Mouse (Mus musculus): ENCODE results near the gene Atp7a. TPM values are rescaled to one million over a fixed set of nuclear protein-coding genes. Genes with fewer than 3 reads are reported as not detected.
A peak's percentile ranks its signal among the peaks of the same experiment; 100 is the strongest.

Atp7a gene
- total and polyA plus RNA-seq, 2 experiments = 0.94 to 5.7 TPM

DNA sequence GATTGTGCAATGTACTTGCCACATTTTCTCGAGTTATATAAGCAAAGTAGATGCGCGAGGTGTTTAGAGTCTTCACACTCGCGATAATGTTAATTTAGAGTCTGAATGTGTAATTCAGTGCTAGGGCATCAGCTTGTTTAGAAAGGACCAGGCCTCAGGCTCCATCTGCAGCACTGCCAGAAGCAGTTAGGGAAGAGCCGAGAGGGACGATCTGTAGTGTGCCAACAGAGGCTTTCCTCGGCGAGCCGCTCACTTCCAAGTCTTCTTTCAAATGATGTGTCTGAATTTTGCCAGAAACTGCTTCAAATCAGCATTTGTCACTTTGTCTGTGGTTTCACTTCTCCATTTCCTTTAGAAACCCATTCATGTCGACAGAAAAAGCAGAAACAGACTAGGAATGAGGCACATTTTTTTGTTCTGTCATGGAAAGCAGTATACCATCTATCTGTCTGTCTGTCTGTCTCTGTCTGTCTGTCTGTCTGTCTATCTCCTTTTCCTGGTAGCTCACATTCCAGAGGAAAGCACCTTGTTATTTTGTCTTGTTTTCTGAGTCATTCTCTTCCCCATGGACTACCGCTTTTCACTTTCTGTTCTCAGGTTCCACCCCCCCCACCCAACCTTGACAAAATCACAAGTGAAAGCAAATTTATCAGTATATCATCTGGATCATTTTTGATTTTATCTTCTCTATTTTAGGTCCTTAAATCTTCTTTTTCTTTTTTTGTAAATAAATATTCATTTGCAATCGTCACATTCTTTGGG, 112.4 kb downstream of the Atp7a start:
- no peak overlapping the region for H3K27ac ChIP-seq (replicated peaks; ENCODE audit: insufficient read depth, low read depth, low read length)
- 77% methylated on average over 13 of the region's 13 CpGs for WGBS

DNA sequence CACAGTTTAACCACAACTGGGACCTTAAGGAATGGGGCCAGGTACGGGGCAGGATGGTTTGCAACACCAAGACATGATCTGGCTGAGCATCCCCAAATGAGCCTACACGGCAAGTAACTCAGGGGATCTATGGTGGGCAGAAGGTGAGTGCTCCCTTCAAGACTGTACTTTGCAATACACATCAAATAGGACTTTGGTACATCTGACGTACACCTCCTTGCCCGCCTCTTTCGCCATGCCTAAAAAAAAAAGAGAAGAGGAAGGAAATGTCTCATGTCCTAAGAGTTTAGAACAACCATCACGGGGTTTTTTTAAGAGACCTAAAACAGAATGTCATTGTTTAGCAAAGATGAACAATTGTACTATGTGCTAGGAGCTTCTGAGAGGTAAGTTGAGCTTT, 115.9 kb downstream of the Atp7a start, which contains the start of gene Tlr13:
Gene Tlr13 (plus strand): TSS at position 269 of the 400 bp plus-strand sequence.
- Histone ChIP-seq H3K36me3 (ENCODE audit: control insufficient read depth, insufficient read depth, low read length) (no peaks in the 10 kb centered on the region), H3K4me1 (ENCODE audit: control insufficient read depth, insufficient read depth, low read length) (no peaks in the 10 kb centered on the region), H3K4me3 (ENCODE audit: insufficient read depth, low read depth, low read length) (no peak within 1 kb of the TSS), H3K27me3 (ENCODE audit: control insufficient read depth, insufficient read depth, low read length) (no peaks in the 10 kb centered on the region), H3K9ac (ENCODE audit: low read depth, low read length) (no peak within 1 kb of the TSS), H3K79me2 (ENCODE audit: control insufficient read depth, insufficient read depth, low read length) (no peaks in the 10 kb centered on the region), H3K27ac (replicated peaks; ENCODE audit: insufficient read depth, low read depth, low read length) (no peak within 1 kb of the TSS)
- 88% methylated on average over 6 of the region's 6 CpGs for WGBS
- no peak for TF ChIP-seq CTCF (IDR thresholded peaks at IDR 0.05; ENCODE audit: low read depth, low read length)
- TF ChIP-seq POLR2A (IDR thresholded peaks at IDR 0.05; ENCODE audit: extremely low read depth, insufficient read depth, low read length) = no peak
- peak; percentile 5 for DNase-seq (ENCODE audit: extremely low read depth, low read depth, low spot score)

More for the DNA sequence above, 112.4 kb downstream of the Atp7a start:
- Histone ChIP-seq H3K79me2 (ENCODE audit: control insufficient read depth, insufficient read depth, low read length) (no peaks in the 10 kb centered on the region), H3K9ac (ENCODE audit: low read depth, low read length) (no peak overlapping the region), H3K4me3 (ENCODE audit: insufficient read depth, low read depth, low read length) (no peak overlapping the region), H3K36me3 (ENCODE audit: control insufficient read depth, insufficient read depth, low read length) (no peaks in the 10 kb centered on the region), H3K27me3 (ENCODE audit: control insufficient read depth, insufficient read depth, low read length) (no peaks in the 10 kb centered on the region), H3K4me1 (ENCODE audit: control insufficient read depth, insufficient read depth, low read length) (no peaks in the 10 kb centered on the region)
- peak; percentile 24 for DNase-seq (ENCODE audit: extremely low read depth, low read depth, low spot score)
- TF ChIP-seq POLR2A (IDR thresholded peaks at IDR 0.05; ENCODE audit: extremely low read depth, insufficient read depth, low read length) (no peak), CTCF (IDR thresholded peaks at IDR 0.05; ENCODE audit: low read depth, low read length) (no peak)

GRCm38 (mm10) chrX:106148185-106148584, 121.1 kb downstream of the Atp7a start:
- no peaks in the 10 kb centered on the region for H3K79me2 ChIP-seq (ENCODE audit: control insufficient read depth, insufficient read depth, low read length)
- no peak overlapping the region for H3K27ac ChIP-seq (replicated peaks; ENCODE audit: insufficient read depth, low read depth, low read length)
- no peak overlapping the region for H3K9ac ChIP-seq (ENCODE audit: low read depth, low read length)
- TF ChIP-seq CTCF (IDR thresholded peaks at IDR 0.05; ENCODE audit: low read depth, low read length) (no peak), POLR2A (IDR thresholded peaks at IDR 0.05; ENCODE audit: extremely low read depth, insufficient read depth, low read length) (no peak)
- no peak for DNase-seq (ENCODE audit: extremely low read depth, low read depth, low spot score)
- H3K4me1 ChIP-seq (ENCODE audit: control insufficient read depth, insufficient read depth, low read length) = no peaks in the 10 kb centered on the region
- no peaks in the 10 kb centered on the region for H3K36me3 ChIP-seq (ENCODE audit: control insufficient read depth, insufficient read depth, low read length)
- H3K4me3 ChIP-seq (ENCODE audit: insufficient read depth, low read depth, low read length) = no peak overlapping the region
- no peaks in the 10 kb centered on the region for H3K27me3 ChIP-seq (ENCODE audit: control insufficient read depth, insufficient read depth, low read length)
- WGBS = 85% methylated on average over 1 of the region's 1 CpGs

GRCm38 (mm10) chrX:106149460-106149859, 122.4 kb downstream of the Atp7a start:
- no peaks in the 10 kb centered on the region for H3K27me3 ChIP-seq (ENCODE audit: control insufficient read depth, insufficient read depth, low read length)
- H3K36me3 ChIP-seq (ENCODE audit: control insufficient read depth, insufficient read depth, low read length) = no peaks in the 10 kb centered on the region
- no peak overlapping the region for H3K27ac ChIP-seq (replicated peaks; ENCODE audit: insufficient read depth, low read depth, low read length)
- H3K4me1 ChIP-seq (ENCODE audit: control insufficient read depth, insufficient read depth, low read length) = no peaks in the 10 kb centered on the region
- 72% methylated on average over 3 of the region's 3 CpGs for WGBS
- H3K4me3 ChIP-seq (ENCODE audit: insufficient read depth, low read depth, low read length) = no peak overlapping the region
- no peak for TF ChIP-seq CTCF (IDR thresholded peaks at IDR 0.05; ENCODE audit: low read depth, low read length)
- TF ChIP-seq POLR2A (IDR thresholded peaks at IDR 0.05; ENCODE audit: extremely low read depth, insufficient read depth, low read length) = no peak
- no peak overlapping the region for H3K9ac ChIP-seq (ENCODE audit: low read depth, low read length)
- no peak for DNase-seq (ENCODE audit: extremely low read depth, low read depth, low spot score)
- no peaks in the 10 kb centered on the region for H3K79me2 ChIP-seq (ENCODE audit: control insufficient read depth, insufficient read depth, low read length)

DNA sequence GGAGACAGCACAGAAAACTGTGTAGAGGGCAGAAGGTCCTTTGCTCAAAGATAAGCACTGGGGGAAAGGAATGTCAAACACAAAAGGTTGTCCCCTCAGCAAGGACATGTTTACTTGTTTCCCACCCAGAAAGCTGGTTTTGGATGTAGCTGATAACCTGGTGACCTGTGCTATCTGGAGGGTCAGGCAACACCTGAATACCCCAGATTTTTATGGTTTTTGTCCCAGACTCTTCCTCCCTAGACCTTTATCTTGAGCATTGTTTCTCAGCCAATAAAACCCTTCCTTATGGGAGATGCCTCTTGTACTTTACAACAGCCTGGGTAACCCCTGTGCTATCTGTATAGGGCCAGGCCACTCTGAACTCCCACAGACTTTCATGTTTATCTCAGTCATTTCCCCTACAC, 127.1 kb downstream of the Atp7a start:
- Histone ChIP-seq H3K9ac (ENCODE audit: low read depth, low read length) (no peak overlapping the region), H3K27ac (replicated peaks; ENCODE audit: insufficient read depth, low read depth, low read length) (no peak overlapping the region), H3K4me1 (ENCODE audit: control insufficient read depth, insufficient read depth, low read length) (no peaks in the 10 kb centered on the region), H3K36me3 (ENCODE audit: control insufficient read depth, insufficient read depth, low read length) (no peaks in the 10 kb centered on the region), H3K79me2 (ENCODE audit: control insufficient read depth, insufficient read depth, low read length) (no peaks in the 10 kb centered on the region), H3K27me3 (ENCODE audit: control insufficient read depth, insufficient read depth, low read length) (no peaks in the 10 kb centered on the region), H3K4me3 (ENCODE audit: insufficient read depth, low read depth, low read length) (no peak overlapping the region)
- no peak for DNase-seq (ENCODE audit: extremely low read depth, low read depth, low spot score)
- TF ChIP-seq CTCF (IDR thresholded peaks at IDR 0.05; ENCODE audit: low read depth, low read length) (no peak), POLR2A (IDR thresholded peaks at IDR 0.05; ENCODE audit: extremely low read depth, insufficient read depth, low read length) (no peak)

DNA sequence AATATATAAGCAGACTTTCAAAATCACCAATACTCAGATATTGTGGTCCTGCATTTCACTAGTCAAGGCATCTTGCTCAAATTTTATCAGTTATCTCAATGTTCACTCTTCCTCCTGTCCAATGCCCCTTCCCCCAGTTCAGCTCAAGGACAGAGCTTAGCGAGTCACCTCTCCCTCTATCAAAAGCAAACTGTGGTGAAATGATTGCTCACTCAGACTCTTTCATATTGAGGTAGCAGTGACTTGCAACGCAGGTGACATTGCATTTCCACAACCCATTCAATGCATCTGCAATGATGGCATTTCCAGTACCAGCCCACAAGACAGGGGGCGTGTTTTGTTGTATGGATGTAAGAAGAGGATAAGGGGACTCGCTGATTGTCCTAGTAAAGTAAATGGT, 128.8 kb downstream of the Atp7a start:
- H3K27ac ChIP-seq (replicated peaks; ENCODE audit: insufficient read depth, low read depth, low read length) = no peak overlapping the region
- no peaks in the 10 kb centered on the region for H3K79me2 ChIP-seq (ENCODE audit: control insufficient read depth, insufficient read depth, low read length)
- H3K4me3 ChIP-seq (ENCODE audit: insufficient read depth, low read depth, low read length) = no peak overlapping the region
- DNase-seq (ENCODE audit: extremely low read depth, low read depth, low spot score) = no peak
- H3K36me3 ChIP-seq (ENCODE audit: control insufficient read depth, insufficient read depth, low read length) = no peaks in the 10 kb centered on the region
- TF ChIP-seq CTCF (IDR thresholded peaks at IDR 0.05; ENCODE audit: low read depth, low read length) (no peak), POLR2A (IDR thresholded peaks at IDR 0.05; ENCODE audit: extremely low read depth, insufficient read depth, low read length) (no peak)
- H3K27me3 ChIP-seq (ENCODE audit: control insufficient read depth, insufficient read depth, low read length) = no peaks in the 10 kb centered on the region
- no peak overlapping the region for H3K9ac ChIP-seq (ENCODE audit: low read depth, low read length)
- 28% methylated on average over 4 of the region's 4 CpGs for WGBS
- H3K4me1 ChIP-seq (ENCODE audit: control insufficient read depth, insufficient read depth, low read length) = no peaks in the 10 kb centered on the region
